Mouse (Mus musculus): ENCODE data around the gene Erbb3. TPM values are rescaled to one million over a fixed set of nuclear protein-coding genes. Genes with fewer than 3 reads are reported as not detected.

Gene Erbb3
- polyA plus RNA-seq, 1 experiment from 2014 or later: 14.8 TPM

- Histone ChIP-seq H3K36me3 (no peaks in the 10 kb centered on the region), H3K4me3 (no peak overlapping the region), H3K4me1 (no peaks in the 10 kb centered on the region), H3K9me3 (no peaks in the 10 kb centered on the region), H3K27ac (no peak overlapping the region), H3K9ac (no peak overlapping the region), H3K4me2 (no peak overlapping the region), H3K27me3 (no peaks in the 10 kb centered on the region)
- ATAC-seq (ENCODE audit: insufficient number of reproducible peaks, insufficient read depth, low FRiP score, low TSS enrichment, low read depth): no peak
- 84% methylated on average over 4 of the region's 4 CpGs for WGBS
These were observed 13.1 kb upstream of the Erbb3 start for GRCm38 (mm10) chr10:128602470-128603128.

- 81% methylated on average over 1 of the region's 1 CpGs for WGBS
- Histone ChIP-seq H3K36me3 (no peaks in the 10 kb centered on the region), H3K27me3 (no peaks in the 10 kb centered on the region), H3K4me1 (no peaks in the 10 kb centered on the region), H3K9me3 (no peaks in the 10 kb centered on the region), H3K4me3 (no peak overlapping the region), H3K4me2 (no peak overlapping the region), H3K27ac (no peak overlapping the region), H3K9ac (no peak overlapping the region)
- ATAC-seq (ENCODE audit: insufficient number of reproducible peaks, insufficient read depth, low FRiP score, low TSS enrichment, low read depth): no peak
These were observed 12.0 kb upstream of the Erbb3 start for GRCm38 (mm10) chr10:128601499-128601898.

GRCm38 (mm10) chr10:128598476-128598875 lies 9.0 kb upstream of the Erbb3 start:
- H3K36me3 ChIP-seq: no peaks in the 10 kb centered on the region
- WGBS: 58% methylated on average over 2 of the region's 2 CpGs

GRCm38 (mm10) chr10:128592797-128593196 lies 3.3 kb upstream of the Erbb3 start:
- peaks cover 7% of the 10 kb centered on the region; the same call in 1 of the 2 replicates for H3K4me1 ChIP-seq
- no peak overlapping the region for H3K9ac ChIP-seq
- no peaks in the 10 kb centered on the region for H3K9me3 ChIP-seq
- H3K27ac ChIP-seq: no peak overlapping the region
- no peaks in the 10 kb centered on the region for H3K36me3 ChIP-seq
- WGBS: 86% methylated on average over 5 of the region's 5 CpGs
- no peak for ATAC-seq (ENCODE audit: insufficient number of reproducible peaks, insufficient read depth, low FRiP score, low TSS enrichment, low read depth)
- H3K4me2 ChIP-seq: no peak overlapping the region
- peaks cover 28% of the 10 kb centered on the region for H3K27me3 ChIP-seq
- no peak overlapping the region for H3K4me3 ChIP-seq

More at GRCm38 (mm10) chr10:128598476-128598875, 9.0 kb upstream of the Erbb3 start:
- no peak for ATAC-seq (ENCODE audit: insufficient number of reproducible peaks, insufficient read depth, low FRiP score, low TSS enrichment, low read depth)
- no peak overlapping the region for H3K27ac ChIP-seq
- no peaks in the 10 kb centered on the region for H3K9me3 ChIP-seq
- H3K4me3 ChIP-seq: no peak overlapping the region
- no peak overlapping the region for H3K4me2 ChIP-seq
- H3K9ac ChIP-seq: no peak overlapping the region
- no peaks in the 10 kb centered on the region for H3K4me1 ChIP-seq
- H3K27me3 ChIP-seq: no peaks in the 10 kb centered on the region

- Histone ChIP-seq H3K4me1 (peaks cover 15% of the 10 kb centered on the region), H3K4me2 (no peak overlapping the region), H3K9ac (no peak overlapping the region), H3K36me3 (no peaks in the 10 kb centered on the region), H3K27me3 (peaks cover 41% of the 10 kb centered on the region), H3K4me3 (no peak overlapping the region), H3K9me3 (no peaks in the 10 kb centered on the region), H3K27ac (no peak overlapping the region)
- WGBS: 87% methylated on average over 6 of the region's 6 CpGs
- ATAC-seq (ENCODE audit: insufficient number of reproducible peaks, insufficient read depth, low FRiP score, low TSS enrichment, low read depth): no peak
These were observed 2.0 kb upstream of the Erbb3 start for GRCm38 (mm10) chr10:128591436-128591835.

GRCm38 (mm10) chr10:128590193-128590690 lies 790 bp upstream of the Erbb3 start:
- peak overlapping the region; percentile 71 for H3K9ac ChIP-seq
- peak overlapping the region; percentile 99 for H3K4me2 ChIP-seq
- 0% methylated on average over 43 of the region's 43 CpGs for WGBS
- H3K36me3 ChIP-seq: no peaks in the 10 kb centered on the region
- no peaks in the 10 kb centered on the region for H3K9me3 ChIP-seq
- H3K4me1 ChIP-seq: peaks cover 16% of the 10 kb centered on the region
- peak; percentile 21; the same call in 1 of the 2 replicates for ATAC-seq (ENCODE audit: insufficient number of reproducible peaks, insufficient read depth, low FRiP score, low TSS enrichment, low read depth)
- H3K27ac ChIP-seq: peak overlapping the region; percentile 91
- peak overlapping the region; percentile 64 for H3K4me3 ChIP-seq
- peaks cover 45% of the 10 kb centered on the region for H3K27me3 ChIP-seq

- Histone ChIP-seq H3K9ac (peak overlapping the region; percentile 71), H3K4me2 (peak overlapping the region; percentile 99), H3K4me1 (peaks cover 20% of the 10 kb centered on the region), H3K36me3 (no peaks in the 10 kb centered on the region), H3K27ac (peak overlapping the region; percentile 91), H3K9me3 (no peaks in the 10 kb centered on the region), H3K27me3 (peaks cover 47% of the 10 kb centered on the region), H3K4me3 (peak overlapping the region; percentile 64)
- peak; percentile 18; the same call in 1 of the 2 replicates for ATAC-seq (ENCODE audit: insufficient number of reproducible peaks, insufficient read depth, low FRiP score, low TSS enrichment, low read depth)
- 2% methylated on average over 23 of the region's 23 CpGs for WGBS
These were observed 533 bp downstream of the Erbb3 start for GRCm38 (mm10) chr10:128588775-128589463.

- Histone ChIP-seq H3K9ac (no peak overlapping the region), H3K36me3 (no peaks in the 10 kb centered on the region), H3K27ac (no peak overlapping the region), H3K4me2 (peak overlapping the region; percentile 99), H3K4me3 (peak overlapping the region; percentile 64), H3K9me3 (no peaks in the 10 kb centered on the region), H3K27me3 (peaks cover 51% of the 10 kb centered on the region), H3K4me1 (peaks cover 25% of the 10 kb centered on the region)
- 26% methylated on average over 1 of the region's 1 CpGs for WGBS
- ATAC-seq (ENCODE audit: insufficient number of reproducible peaks, insufficient read depth, low FRiP score, low TSS enrichment, low read depth): no peak
These were observed 1.3 kb downstream of the Erbb3 start for GRCm38 (mm10) chr10:128588136-128588535.

- H3K27me3 ChIP-seq: peaks cover 51% of the 10 kb centered on the region
- peak overlapping the region; percentile 64 for H3K4me3 ChIP-seq
- no peak overlapping the region for H3K9ac ChIP-seq
- H3K9me3 ChIP-seq: no peaks in the 10 kb centered on the region
- peak overlapping the region; percentile 99 for H3K4me2 ChIP-seq
- peak overlapping the region; percentile 75 for H3K27ac ChIP-seq
- peaks cover 25% of the 10 kb centered on the region for H3K4me1 ChIP-seq
- 24% methylated on average over 8 of the region's 8 CpGs for WGBS
- no peaks in the 10 kb centered on the region for H3K36me3 ChIP-seq
- ATAC-seq (ENCODE audit: insufficient number of reproducible peaks, insufficient read depth, low FRiP score, low TSS enrichment, low read depth): no peak
These were observed 1.8 kb downstream of the Erbb3 start for GRCm38 (mm10) chr10:128587697-128588096.

GRCm38 (mm10) chr10:128587120-128587519 lies 2.3 kb downstream of the Erbb3 start:
- peak overlapping the region; percentile 75 for H3K27ac ChIP-seq
- H3K9ac ChIP-seq: 0 out of 2 replicates have a peak overlapping the region, but pooled peaks have one; percentile 46
- peak overlapping the region; percentile 64; the same call in 1 of the 2 replicates for H3K4me3 ChIP-seq
- peaks cover 51% of the 10 kb centered on the region for H3K27me3 ChIP-seq
- peak overlapping the region; percentile 99 for H3K4me2 ChIP-seq
- H3K36me3 ChIP-seq: no peaks in the 10 kb centered on the region
- H3K4me1 ChIP-seq: peaks cover 25% of the 10 kb centered on the region
- no peaks in the 10 kb centered on the region for H3K9me3 ChIP-seq
- no peak for ATAC-seq (ENCODE audit: insufficient number of reproducible peaks, insufficient read depth, low FRiP score, low TSS enrichment, low read depth)
- WGBS: 30% methylated on average over 4 of the region's 4 CpGs

- 5% methylated on average over 1 of the region's 1 CpGs for WGBS
- peak overlapping the region; percentile 46; the same call in 1 of the 2 replicates for H3K9ac ChIP-seq
These were observed 2.9 kb downstream of the Erbb3 start for GRCm38 (mm10) chr10:128586546-128586945.

More at GRCm38 (mm10) chr10:128586546-128586945, 2.9 kb downstream of the Erbb3 start:
- Histone ChIP-seq H3K4me3 (no peak overlapping the region), H3K4me2 (peak overlapping the region; percentile 99), H3K9me3 (no peaks in the 10 kb centered on the region), H3K27ac (peak overlapping the region; percentile 75), H3K27me3 (peaks cover 51% of the 10 kb centered on the region), H3K4me1 (peaks cover 25% of the 10 kb centered on the region), H3K36me3 (0 out of 2 replicates have a peak, but pooled peaks cover 2% of the 10 kb centered on the region)
- no peak for ATAC-seq (ENCODE audit: insufficient number of reproducible peaks, insufficient read depth, low FRiP score, low TSS enrichment, low read depth)

All from embryonic facial prominence, embryonic 13.5 days (tissue).